Mouse (Mus musculus) kidney, adult 2 months (tissue): ENCODE results near the gene Abhd14a. TPM values are rescaled to one million over a fixed set of nuclear protein-coding genes. Genes with fewer than 3 reads are reported as not detected.
"Not testable (repeated sequence)": the region's sequence is repeated elsewhere in the genome, so short reads cannot be mapped to it uniquely, and the experiment has no call there.

Source experiments
- DNase-seq: peaks from one replicate; pipeline ENCODE4 v3.0.0; 2021
- H3K27ac ChIP-seq: fragments of 200-500 bp; 2 replicates; pipeline ENCODE4 v1.5.1; 2012; ENCODE audit warnings: low read depth, low read length, control low read depth, inconsistent platforms; ENCODE audit not compliant: insufficient read depth
- H3K27me3 ChIP-seq: fragments of 200-500 bp; replicated peaks from 2 replicates; pipeline ENCODE4 v1.6.1; 2012; ENCODE audit warnings: mild to moderate bottlenecking, moderate library complexity, low read length, inconsistent platforms; ENCODE audit not compliant: control insufficient read depth, insufficient read depth
- H3K36me3 ChIP-seq: fragments of 200-500 bp; 2 replicates; pipeline ENCODE4 v1.6.1; 2012; ENCODE audit warnings: mild to moderate bottlenecking, moderate library complexity, low read length, inconsistent platforms; ENCODE audit not compliant: control insufficient read depth, insufficient read depth
- H3K4me1 ChIP-seq: fragments of 200-500 bp; 2 replicates; pipeline ENCODE4 v1.6.1; 2011; ENCODE audit warnings: low read length; ENCODE audit not compliant: control insufficient read depth, insufficient read depth
- H3K4me3 ChIP-seq: fragments of 200-500 bp; 2 replicates; pipeline ENCODE4 v1.5.1; 2011; ENCODE audit warnings: mild to moderate bottlenecking, low read depth, low read length, control low read depth; ENCODE audit not compliant: insufficient read depth
- CTCF ChIP-seq: fragments of 200-500 bp; conservative IDR thresholded peaks from 2 replicates; pipeline ENCODE4 v1.5.1; 2011; ENCODE audit warnings: low read depth, mild to moderate bottlenecking, control low read depth, low read length, moderate library complexity, mixed read lengths; ENCODE audit not compliant: insufficient read depth, insufficient read length
- POLR2A ChIP-seq: fragments of 200-500 bp; IDR thresholded peaks from one replicate; pipeline ENCODE4 v1.6.1; 2011; ENCODE audit warnings: low read depth, low read length, control low read depth
- WGBS: fragments of 180-500 bp; shearing (Covaris S2); methylation state at CpG from one replicate; pipeline ENCODE4 v1.1.7; 2018; 5-methylcytosine and 5-hydroxymethylcytosine counted together
- polyA plus RNA-seq: library from polyadenylated mRNA; depleted of rRNA; stranded (reverse); fragments of >200 nt; gene quantifications from 2 replicates; pipeline ENCODE4 v1.2.3, GENCODE M21; 2012; rRNA removed

The Abhd14a gene
- polyA plus RNA-seq: 137 and 146 TPM in 2 replicates

GRCm38 (mm10) chr9:106447348-106447747 lies at the start of gene Abhd14a, which contains the start of gene Abhd14b:
Gene Abhd14a (minus strand): TSS chr9:106447678.
Gene Abhd14b (plus strand): TSS chr9:106447459.
- Histone ChIP-seq H3K27me3 (no peaks in the 10 kb centered on the region), H3K36me3 (no peaks in the 10 kb centered on the region), H3K4me1 (peaks cover 27% of the 10 kb centered on the region), H3K27ac (peak within 1 kb of the TSS; percentile 97), H3K4me3 (peak within 1 kb of the TSS; percentile 82)
- peak; percentile 99 for DNase-seq
- TF ChIP-seq CTCF (peak; percentile 56), POLR2A (peak; percentile 37)
- WGBS: under 1% methylated on average over 24 of the region's 24 CpGs

DNA sequence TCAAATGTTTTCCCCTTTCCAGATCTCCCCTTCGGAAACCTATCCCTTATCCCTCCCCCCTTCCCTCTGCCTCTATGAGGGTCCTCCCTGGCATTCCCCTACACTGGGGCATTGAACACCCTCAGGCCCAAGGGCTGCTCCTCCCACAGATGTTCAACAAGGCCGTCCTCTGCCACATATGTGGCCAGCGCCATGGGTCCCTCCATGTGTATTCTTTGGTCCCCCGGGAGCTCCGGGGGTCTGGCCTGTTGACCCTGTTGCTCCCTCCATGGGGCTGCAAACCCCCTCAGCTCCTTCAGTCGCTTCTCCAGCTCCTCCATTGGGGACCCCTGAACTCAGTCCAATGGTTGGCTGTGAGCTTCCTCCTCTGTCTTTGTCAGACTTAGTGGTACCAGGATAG lies 40.1 kb upstream of the Abhd14a start:
- H3K4me3 ChIP-seq, H3K4me1 ChIP-seq, H3K27ac ChIP-seq, H3K36me3 ChIP-seq, DNase-seq, H3K27me3 ChIP-seq: not testable (repeated sequence)
- WGBS: 86% methylated on average over 6 of the region's 6 CpGs

- H3K36me3 ChIP-seq: peaks cover 2% of the 10 kb centered on the region
- TF ChIP-seq POLR2A: no peak
- no peak for TF ChIP-seq CTCF
These were observed 37.6 kb upstream of the Abhd14a start for GRCm38 (mm10) chr9:106485076-106485475.

DNA sequence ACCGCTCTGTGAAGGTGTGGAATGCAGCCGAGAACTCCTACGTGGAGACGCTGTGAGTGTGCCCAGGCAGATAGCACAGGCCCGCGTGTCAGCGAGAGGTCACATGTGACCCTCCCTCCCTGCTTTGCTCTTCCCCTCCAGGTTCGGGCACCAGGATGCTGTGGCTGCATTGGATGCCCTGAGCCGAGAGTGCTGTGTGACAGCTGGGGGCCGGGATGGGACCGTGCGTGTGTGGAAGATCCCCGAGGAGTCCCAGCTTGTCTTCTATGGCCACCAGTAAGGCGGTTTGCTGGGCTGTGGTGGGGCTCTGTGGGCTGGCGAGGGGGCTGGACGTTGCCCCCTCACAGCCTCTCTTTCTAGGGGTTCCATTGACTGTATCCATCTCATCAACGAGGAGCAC lies 36.1 kb upstream of the Abhd14a start:
- TF ChIP-seq POLR2A (no peak), CTCF (no peak)
- no peak overlapping the region for H3K27ac ChIP-seq
- H3K27me3 ChIP-seq: no peaks in the 10 kb centered on the region
- peaks cover 2% of the 10 kb centered on the region for H3K36me3 ChIP-seq
- DNase-seq: no peak
- no peak overlapping the region for H3K4me3 ChIP-seq
- H3K4me1 ChIP-seq: no peaks in the 10 kb centered on the region
- 91% methylated on average over 17 of the region's 17 CpGs for WGBS

More at GRCm38 (mm10) chr9:106485076-106485475, 37.6 kb upstream of the Abhd14a start:
- Histone ChIP-seq H3K4me1 (no peaks in the 10 kb centered on the region), H3K4me3 (no peak overlapping the region), H3K27ac (no peak overlapping the region), H3K27me3 (no peaks in the 10 kb centered on the region)
- 80% methylated on average over 10 of the region's 10 CpGs for WGBS
- no peak for DNase-seq

DNA sequence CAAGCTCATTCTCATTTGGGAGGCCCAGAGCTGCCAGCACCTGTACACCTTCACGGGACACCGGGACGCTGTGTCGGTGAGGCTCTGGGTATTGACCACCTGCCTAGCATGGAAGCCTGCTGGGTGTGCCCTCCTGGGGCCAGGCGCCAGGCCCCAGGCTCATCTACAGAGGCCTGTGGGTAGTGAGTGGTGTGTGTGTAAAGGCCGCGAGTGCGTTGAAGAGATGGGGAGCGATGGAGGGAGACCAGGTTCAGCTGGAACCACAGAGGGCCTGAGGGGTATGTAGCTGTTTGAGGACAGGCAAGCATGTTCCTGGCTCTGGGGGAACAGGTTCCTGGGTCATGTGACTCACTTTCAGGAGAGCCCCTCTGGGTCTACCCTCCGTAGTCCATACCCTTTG lies 35.7 kb upstream of the Abhd14a start:
- H3K27me3 ChIP-seq: no peaks in the 10 kb centered on the region
- no peak for DNase-seq
- H3K27ac ChIP-seq: no peak overlapping the region
- H3K4me1 ChIP-seq: 0 out of 2 replicates have a peak, but pooled peaks cover under 1% of the 10 kb centered on the region
- TF ChIP-seq POLR2A (no peak), CTCF (no peak)
- H3K4me3 ChIP-seq: no peak overlapping the region
- WGBS: 98% methylated on average over 10 of the region's 10 CpGs
- peaks cover 2% of the 10 kb centered on the region for H3K36me3 ChIP-seq

DNA sequence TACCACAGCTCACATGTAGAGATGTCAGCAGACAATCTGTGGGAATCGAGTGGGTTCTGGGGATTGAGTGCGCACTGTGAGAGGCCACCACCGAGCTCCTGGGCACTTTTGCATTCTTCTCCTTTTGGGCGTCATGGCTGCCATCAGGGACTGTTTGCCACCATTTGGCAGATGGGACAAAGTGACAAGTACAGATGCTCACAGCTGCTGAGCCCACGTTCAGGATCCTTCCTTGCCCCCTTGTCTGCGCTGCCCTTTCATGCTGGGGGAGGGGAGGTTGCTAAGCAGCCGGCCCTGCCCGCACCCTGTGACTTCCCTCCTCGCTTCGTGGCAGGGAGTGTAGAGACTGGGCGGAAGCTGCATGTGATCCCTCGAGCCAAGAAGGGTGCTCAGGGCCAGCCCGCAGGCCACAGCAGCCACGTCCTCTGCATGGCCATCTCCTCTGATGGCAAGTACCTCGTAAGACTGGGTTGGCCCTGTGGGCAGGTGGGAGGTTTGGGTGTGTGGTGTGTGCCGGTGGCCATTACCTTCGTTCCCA lies 35.2 kb upstream of the Abhd14a start:
- H3K27ac ChIP-seq: no peak overlapping the region
- no peak for TF ChIP-seq CTCF
- TF ChIP-seq POLR2A: no peak
- H3K27me3 ChIP-seq: no peaks in the 10 kb centered on the region
- DNase-seq: no peak
- H3K4me3 ChIP-seq: no peak overlapping the region
- 86% methylated on average over 17 of the region's 17 CpGs for WGBS
- H3K4me1 ChIP-seq: 0 out of 2 replicates have a peak, but pooled peaks cover 5% of the 10 kb centered on the region
- peaks cover 2% of the 10 kb centered on the region for H3K36me3 ChIP-seq

DNA sequence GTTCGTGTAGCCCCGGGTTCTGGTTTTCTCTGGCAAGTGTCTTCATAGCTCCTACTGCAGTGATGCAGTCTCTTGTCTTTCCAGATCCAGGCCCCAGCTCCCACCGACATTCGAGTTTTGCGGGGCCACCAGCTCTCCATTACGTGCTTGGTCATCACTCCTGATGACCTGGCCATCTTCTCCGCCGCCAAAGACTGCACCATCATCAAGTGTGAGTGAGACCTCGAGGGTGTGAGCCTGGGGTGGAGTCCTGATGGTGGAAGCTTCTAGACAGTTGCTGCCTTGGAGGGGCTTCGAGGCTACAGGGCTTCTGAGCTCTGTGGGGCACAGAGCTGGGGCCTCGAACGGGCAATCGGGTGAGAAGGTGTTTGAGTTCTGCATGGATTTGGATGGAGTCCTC lies 34.2 kb upstream of the Abhd14a start:
- H3K36me3 ChIP-seq: peaks cover 2% of the 10 kb centered on the region
- no peaks in the 10 kb centered on the region for H3K27me3 ChIP-seq
- WGBS: 91% methylated on average over 13 of the region's 13 CpGs
- DNase-seq: no peak
- TF ChIP-seq POLR2A: no peak
- no peak for TF ChIP-seq CTCF
- no peak overlapping the region for H3K27ac ChIP-seq
- no peak overlapping the region for H3K4me3 ChIP-seq
- H3K4me1 ChIP-seq: 0 out of 2 replicates have a peak, but pooled peaks cover 5% of the 10 kb centered on the region
